Mouse (Mus musculus): ENCODE data around the gene Gapdh.
"Not testable (repeated sequence)": the region's sequence is repeated elsewhere in the genome, so short reads cannot be mapped to it uniquely, and the experiment has no call there.

Gene Gapdh

DNA sequence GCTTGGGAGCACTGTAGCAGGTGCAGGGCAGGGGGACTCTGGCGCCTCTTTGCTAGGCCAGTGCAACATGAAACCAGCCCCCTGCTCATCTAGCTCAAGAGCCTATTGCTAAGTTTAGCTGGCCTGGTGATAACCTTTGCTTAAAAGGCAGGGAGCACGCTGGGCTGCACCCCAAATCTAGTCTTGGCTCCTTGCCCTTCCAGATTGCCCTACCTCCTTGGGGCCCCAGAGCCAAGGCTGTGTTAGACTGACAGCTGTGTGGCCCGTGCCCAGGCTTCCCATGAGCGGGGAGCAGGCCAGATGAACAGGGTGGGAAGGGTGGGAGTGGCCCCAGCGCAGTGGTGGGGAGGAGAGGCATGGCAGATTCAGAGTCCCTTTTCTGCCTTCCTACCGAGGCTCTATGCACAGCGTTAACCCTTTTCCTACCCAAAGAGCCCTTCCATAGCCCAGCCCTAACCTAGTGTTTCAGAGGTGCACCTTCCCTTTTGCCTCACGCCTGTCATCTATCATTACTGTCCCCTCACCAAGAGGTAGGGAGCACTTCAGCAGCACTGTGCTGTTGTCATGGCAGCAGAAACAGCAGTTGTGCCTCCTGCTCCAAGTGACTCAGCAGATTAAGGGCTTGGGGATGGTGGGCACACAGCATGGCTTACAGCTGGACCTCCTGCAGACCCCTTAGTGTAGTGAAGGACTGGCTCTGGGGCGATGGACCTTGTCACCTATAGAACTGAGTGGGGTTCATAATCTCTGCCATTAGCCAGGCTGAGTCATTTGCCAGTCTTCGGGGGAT is 789 bp upstream of the Gapdh start:
- no peak for DNase-seq (ENCODE audit: low spot score)

DNA sequence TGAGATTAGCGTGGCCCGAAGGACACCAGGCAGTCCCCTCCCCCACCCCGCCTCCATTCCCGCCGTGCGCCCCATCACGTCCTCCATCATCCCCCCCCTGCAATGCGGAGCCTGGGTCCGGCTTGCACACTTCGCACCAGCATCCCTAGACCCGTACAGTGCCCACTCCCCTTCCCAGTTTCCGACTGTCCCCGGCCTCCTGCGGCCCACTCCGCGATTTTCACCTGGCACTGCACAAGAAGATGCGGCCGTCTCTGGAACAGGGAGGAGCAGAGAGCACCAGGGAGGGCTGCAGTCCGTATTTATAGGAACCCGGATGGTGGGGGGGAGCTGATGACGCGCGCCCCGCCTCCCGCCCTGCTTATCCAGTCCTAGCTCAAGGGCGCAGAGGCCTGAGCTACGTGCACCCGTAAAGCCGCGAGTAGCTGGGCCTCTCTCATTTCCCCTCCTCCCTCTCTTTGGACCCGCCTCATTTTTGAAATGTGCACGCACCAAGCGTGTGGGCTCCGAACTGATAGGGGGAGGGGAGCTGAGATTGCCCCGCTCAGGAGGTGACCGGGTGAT is 857 bp downstream of the Gapdh start:
- DNase-seq (ENCODE audit: low spot score), result peak; percentile 95

DNA sequence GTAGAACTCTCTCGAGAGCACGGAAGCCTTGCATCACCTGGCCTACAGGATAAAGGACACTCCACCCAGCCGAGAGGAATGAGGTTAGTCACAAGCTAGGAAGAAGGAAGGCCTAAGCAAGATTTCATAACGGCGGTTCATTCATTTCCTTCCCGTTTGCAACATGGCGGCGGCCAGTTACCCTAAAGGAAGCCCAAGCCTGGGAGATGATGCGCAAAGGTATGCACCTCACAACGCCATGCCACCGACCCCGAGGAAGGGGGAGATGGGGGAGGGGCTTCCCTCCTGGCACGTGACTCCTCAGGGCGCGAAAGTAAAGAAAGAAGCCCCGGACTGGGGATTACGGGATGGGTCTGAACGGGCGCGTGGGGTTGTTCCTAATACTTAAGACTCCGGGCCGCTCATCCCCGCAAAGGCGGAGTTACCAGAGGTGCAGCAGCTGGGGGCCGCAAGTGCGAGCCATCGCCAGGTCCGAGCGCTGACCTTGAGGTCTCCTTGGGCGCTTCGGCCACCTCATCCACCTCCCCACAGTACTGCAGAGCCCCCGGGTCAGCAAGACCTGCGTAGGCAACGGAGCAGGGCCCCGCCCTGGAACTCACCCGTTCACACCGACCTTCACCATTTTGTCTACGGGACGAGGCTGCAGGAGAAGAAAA is 1.5 kb downstream of the Gapdh start:
- no peak for DNase-seq (ENCODE audit: low spot score)

DNA sequence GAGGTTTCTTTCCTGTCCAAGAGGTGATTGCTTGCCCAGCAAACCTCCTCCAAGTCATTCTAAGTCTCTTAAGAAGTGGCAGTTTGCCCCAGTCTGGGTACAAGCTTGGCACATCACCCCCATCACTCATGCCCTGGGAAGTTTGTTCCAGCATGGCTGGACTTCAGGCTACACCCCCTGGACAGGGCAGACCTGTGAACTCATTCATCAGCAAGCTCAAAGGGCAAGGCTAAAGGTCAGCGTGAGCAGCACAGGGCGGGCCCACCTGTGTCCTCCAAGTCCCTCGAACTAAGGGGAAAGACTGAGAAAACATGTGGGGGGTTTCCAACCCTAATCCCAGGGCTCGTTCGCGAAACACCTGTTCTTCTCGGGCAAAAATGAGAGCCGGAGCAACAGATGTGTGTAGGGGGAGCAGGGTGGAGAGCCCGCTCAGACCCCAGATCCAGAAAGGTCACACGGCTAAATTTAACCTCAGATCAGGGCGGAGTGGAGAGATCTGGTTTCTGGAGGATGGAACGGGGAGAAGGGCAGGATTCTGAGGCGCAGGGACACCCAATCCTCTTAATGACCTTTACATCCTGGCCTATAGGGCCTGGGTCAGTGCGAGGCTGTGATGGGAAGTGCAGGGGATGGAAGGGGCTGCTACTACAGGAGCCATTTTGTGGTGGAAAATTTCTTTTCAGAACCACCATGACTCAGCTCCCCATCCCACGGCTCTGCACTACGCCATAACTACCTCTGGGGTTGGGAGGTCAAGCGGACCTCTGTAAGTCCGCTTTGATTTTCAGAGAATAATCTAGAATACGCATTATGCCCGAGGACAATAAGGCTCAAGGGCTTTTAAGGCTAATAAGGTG is 2.2 kb downstream of the Gapdh start:
- no peak for DNase-seq (ENCODE audit: low spot score)

DNA sequence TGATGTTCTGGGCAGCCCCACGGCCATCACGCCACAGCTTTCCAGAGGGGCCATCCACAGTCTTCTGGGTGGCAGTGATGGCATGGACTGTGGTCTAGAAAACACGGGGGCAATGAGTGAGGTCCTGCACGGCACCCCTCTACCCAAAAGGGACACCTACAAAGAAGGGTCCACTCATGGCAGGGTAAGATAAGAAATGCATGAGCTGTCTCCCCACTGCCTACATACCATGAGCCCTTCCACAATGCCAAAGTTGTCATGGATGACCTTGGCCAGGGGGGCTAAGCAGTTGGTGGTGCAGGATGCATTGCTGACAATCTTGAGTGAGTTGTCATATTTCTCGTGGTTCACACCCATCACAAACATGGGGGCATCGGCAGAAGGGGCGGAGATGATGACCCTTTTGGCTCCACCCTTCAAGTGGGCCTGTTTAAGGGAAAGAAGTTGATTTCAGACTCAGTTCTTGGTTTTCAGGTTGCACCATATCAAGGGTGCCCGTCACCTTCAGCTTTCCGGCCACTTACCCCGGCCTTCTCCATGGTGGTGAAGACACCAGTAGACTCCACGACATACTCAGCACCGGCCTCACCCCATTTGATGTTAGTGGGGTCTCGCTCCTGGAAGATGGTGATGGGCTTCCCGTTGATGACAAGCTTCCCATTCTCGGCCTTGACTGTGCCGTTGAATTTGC is 3.5 kb downstream of the Gapdh start:
- not testable (repeated sequence) for DNase-seq (ENCODE audit: low spot score)

DNA sequence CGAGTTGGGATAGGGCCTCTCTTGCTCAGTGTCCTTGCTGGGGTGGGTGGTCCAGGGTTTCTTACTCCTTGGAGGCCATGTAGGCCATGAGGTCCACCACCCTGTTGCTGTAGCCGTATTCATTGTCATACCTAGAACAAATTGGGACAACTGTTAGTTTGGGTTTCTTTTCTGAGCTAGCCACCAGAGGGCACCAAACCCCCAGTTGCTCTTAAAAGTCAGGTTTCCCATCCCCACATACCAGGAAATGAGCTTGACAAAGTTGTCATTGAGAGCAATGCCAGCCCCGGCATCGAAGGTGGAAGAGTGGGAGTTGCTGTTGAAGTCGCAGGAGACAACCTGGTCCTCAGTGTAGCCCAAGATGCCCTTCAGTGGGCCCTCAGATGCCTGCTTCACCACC is 4.3 kb downstream of the Gapdh start:
- not testable (repeated sequence) for DNase-seq (ENCODE audit: low spot score)

DNA sequence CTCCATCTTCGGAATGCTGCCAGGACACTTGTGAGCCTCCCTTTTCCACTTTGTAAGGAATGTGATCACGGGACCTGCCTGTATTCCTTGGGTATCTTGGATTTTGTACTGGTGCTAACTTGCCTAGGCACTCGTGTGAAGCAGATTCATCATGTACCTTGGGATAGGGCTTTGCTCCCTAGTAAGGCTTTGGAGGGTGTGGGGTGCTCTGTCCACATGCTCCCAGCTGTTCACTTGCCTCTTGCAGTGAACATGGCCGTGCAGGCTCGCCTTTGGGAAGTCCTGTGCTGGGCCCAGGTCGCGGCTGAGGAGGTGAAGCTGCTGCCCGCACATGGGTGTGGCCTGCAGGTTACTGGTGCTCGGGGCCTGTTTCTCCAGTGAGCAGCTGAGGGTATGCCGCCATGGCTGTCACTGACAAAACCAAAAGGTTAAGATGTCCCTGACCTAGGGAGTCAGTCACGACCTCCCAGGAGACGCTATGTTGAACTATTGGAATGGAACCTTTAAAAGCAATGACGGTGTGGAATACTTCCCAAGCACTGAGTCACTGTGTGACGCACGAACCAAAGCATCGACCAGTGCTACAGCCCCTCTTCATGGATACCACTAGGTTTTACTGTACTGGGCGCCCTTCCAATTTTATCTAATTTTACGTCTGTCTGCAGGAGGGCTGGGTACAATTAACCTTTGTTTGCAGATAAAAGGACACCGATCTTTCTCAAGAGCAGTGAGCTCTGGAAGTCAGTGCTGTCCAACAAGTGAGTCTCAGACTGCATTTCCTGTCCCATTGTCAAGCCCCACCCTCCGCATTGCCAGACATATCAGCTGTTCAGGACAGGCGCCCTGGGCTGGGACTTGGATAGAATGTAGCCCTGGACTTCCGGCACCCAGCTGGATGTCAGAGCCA is 5.2 kb downstream of the Gapdh start:
- DNase-seq (ENCODE audit: low spot score), result no peak

DNA sequence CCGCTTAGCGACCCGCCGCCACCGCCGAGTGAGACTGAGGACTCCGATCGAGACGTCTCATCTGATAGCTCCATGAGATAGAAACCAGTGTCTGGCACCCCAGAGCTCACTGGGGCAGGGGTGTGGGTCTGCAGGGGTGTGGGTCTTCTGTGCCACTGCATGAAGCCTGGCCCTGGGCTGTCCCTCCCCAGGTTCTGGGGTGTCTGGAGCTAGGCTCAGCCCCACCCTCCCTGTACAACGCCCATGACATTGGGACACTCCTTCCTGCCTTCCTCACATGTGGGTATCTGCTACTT is 5.8 kb downstream of the Gapdh start:
- no peak for DNase-seq (ENCODE audit: low spot score)

DNA sequence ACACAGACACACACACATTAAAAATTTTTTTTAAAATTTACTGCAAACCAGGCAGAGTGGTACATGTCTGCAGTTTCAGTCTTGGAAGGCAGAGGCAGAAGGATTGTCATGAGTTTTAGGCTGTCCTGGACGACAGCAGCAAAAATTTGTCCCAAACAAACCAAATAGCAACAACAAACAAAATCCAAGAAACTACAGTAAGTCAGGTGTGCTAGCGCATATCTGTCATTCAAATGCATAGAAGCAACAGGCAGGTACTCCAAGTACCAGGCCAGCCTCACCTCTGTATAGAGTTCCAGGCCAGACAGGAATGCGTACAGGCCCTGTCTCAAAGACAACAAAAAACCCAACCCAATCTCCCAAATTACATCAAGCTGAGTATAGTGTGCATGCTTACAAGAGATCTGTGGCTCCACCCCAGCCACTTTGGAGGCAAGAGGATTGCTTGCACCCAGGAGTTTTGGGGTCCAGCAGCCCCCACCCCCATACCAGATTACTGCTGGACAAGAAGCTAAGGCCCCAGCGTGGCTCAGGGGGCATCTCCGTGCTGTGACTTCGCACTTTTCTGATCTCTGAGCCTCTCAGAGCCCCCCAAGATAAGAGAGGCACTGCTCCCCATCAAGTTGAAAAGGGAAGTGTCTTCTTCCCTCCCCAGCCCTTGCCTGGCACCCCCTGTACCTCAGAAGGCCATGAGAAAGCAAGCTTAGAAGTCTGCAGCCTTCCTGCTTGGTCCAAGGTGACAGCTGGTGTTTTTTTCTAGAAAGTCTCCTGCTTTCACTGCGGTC is 6.3 kb downstream of the Gapdh start:
- no peak for DNase-seq (ENCODE audit: low spot score)

DNA sequence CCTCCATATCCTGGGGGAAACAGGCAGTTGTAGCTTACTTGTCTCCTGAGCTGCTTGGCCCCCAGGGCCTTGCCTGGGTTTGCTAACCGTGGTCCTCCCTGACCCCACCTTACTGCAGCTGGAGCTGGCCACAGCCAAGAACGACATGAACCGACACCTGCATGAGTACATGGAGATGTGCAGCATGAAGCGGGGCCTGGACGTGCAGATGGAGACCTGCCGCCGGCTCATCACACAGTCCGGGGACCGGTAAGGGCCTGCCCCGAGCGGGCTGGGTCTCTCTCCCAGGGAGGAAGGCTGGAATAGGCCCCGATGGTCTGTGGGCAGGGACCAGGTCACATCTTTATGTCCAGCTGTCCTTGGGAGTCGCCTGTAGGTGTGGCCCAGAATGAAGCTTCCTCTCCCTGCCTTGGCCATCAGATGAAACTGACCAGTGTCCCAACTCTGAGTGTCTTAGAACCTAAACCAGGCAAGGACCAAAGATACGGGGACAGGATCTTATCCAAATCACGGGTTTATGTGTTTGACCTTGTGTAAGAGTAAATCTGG is 7.2 kb downstream of the Gapdh start:
- no peak for DNase-seq (ENCODE audit: low spot score)

DNA sequence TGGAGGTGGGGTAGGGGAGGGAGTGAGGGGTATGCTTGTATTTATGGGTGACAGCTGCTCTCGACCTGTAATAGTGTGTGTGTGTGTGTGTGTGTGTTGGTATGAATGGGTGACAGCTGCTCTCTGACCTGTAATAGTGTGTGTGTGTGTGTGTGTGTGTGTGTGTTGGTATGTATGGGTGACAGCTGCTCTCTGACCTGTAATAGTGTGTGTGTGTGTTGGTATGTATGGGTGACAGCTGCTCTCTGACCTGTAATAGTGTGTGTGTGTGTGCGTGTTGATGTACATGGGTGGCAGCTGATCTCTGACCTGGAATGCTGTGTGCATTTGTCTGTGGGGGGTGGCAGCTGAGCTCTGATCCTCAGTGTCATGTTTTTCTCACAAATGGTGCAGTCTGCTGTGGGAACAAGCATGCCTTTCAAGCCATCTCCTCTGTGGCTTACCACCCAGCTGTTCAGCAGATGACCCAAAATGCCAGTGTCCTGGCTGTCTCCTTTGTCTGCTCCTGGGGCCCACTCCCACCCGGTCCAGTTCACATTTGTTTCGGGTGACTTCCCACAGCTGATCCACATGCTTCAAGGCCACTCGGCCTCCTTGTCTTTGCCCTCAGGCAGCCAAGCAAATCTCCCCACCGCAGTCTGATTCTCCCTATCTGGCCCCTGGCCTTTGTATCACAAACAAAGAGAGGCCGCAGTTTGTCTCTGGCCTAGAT is 9.2 kb downstream of the Gapdh start:
- DNase-seq (ENCODE audit: low spot score), result no peak

DNA sequence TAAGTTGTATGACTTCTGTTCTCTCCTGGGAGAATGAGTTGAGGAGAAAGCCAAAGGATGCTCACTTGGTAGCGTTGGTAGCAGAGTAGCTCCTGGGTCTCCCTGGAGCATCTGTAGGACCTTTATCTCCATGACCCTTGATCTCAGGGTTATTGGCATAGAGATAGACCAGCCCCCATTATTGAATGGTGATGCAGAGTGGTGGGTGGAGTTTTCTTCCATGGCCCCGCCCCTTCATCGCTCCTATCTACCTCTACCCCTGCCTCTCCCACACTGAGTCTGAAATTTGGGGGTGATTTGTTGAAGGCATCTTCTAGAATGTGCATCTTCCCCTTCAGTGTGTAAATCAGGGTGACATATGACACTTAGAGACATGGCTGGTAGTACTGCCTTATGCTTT is 9.8 kb downstream of the Gapdh start:
- DNase-seq (ENCODE audit: low spot score), result no peak

DNA sequence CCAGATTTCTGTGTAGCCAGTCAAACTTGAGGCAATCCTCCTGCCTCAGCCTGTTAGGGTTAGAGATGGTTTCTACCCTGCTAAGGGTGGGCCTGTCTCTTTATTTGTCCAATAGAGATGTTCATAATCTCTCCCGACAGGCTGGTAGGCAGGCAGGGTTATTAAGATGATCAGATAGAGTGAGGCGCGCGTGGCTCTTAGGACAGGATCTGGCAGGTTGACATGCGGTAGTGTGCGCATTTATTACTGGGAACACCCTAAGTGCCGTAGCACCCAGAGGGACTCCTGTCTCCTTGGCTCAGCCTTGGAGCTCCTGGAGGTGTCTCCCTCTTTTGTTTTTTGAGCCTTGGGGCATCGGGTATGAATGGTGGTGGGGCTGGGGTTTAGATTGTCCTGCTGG is 11.0 kb downstream of the Gapdh start:
- DNase-seq (ENCODE audit: low spot score), result no peak

DNA sequence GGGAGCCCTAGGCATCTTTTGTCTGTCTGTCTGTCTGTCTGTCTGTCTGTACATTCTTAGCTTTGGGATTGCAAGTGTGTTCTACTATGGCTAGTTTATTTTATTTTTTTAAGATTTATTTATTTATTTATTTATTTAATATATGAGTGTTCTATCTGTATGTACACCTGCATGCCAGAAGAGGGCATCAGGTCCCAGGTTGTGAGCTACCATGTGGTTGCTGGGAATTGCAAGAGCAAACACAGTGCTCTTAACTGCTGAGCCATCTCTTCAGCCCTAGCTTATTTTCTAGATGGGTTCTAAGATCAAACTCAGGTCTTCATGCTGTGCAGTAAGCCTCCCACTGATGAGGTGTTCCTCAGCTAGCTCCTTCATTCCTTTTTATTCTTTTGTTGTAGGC is 11.7 kb downstream of the Gapdh start:
- DNase-seq (ENCODE audit: low spot score), result no peak

DNA sequence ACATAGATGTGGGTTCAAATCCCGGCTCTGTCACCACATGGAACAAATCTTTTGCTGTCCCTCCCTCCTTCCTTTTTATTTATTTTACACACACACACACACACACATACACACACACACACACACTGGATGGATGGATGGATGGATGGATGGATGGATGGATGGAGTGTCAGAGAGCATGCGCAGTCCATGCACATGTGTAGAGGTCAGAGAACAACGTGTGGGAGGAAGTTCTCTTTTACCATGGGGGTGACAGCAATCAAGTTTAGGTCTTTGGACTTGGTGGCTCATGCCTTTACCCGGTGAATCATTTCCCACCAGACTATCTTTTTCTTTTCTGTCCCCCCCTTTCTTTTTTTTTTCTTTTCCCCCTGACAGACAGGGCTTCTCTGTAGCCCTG is 12.6 kb downstream of the Gapdh start:
- no peak for DNase-seq (ENCODE audit: low spot score)

DNA sequence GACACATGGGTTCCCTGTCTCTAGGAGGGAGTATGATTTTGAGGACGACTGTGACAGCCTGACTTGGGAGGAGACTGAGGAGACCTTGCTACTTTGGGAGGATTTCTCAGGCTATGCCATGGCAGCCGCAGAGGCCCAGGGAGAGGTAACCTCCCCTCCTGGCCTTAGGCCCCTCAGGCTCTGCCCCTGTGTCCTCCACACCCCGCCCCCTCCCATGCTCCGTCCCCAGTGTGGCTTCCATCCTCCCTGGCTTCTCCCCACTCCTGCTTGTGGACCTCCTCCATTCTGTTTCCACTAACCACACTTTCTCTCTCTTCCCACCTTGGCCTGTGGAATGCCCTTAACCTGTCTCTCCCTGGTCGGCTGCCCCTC is 13.3 kb downstream of the Gapdh start:
- DNase-seq (ENCODE audit: low spot score), result no peak

DNA sequence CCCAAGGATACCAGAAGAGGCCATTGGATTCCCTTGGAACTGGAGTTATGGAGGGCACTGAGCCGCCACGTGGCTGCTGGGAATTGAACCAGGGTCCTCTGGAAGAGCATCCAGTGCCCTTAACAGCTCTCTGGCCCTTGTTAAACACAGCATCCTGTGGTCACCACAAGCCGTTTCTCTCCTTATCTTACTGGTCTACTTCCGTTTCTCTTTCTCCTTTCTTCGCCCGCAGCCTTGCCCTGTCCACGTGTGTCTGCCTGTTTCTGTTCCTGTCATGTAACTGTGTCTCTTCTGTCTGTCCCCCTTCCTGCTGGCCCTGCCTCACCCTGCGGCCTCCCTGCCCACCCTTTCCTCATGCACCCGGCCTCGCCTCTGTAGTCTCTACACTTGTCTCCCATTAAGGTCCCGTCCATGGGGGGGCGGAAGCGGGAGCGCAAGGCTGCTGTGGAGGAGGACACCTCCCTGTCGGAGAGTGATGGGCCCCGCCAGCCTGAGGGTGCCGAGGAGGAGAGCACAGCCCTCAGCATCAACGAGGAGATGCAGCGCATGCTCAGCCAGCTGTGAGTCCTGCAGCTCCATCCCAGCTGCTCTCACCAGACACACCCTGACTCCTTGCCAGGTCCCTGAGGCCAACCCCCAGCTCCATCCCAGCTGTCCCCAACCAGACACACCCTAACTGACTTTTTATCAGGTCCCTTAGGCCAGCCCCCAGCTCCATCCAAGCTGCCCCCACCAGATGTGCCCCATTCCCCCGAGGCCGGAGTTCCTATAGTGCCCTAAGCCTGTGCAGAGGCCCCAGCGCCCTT is 13.9 kb downstream of the Gapdh start:
- no peak for DNase-seq (ENCODE audit: low spot score)

DNA sequence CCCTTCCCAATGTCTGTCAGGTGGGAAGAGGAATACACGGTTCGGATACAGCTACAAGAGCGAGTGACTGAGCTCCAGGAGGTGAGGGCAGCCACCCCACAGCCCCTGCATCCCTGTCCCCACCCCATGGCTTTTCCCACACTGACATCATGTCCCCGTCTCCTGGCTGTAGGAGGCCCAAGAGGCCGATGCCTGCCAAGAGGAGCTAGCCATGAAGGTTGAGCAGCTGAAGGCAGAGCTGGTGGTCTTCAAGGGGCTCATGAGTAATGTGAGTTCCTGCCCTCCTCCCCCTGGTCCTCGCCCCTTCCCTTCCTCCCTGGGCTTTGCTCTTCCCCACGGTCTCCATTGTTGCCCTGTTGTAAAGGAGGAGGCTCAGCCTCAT is 16.7 kb downstream of the Gapdh start:
- DNase-seq (ENCODE audit: low spot score), result no peak
